Mouse (Mus musculus) kidney, embryonic 15.5 days (tissue): ENCODE results near the gene Apol10a. TPM values are rescaled to one million over a fixed set of nuclear protein-coding genes. Genes with fewer than 3 reads are reported as not detected.
"Not testable (repeated sequence)": the region's sequence is repeated elsewhere in the genome, so short reads cannot be mapped to it uniquely, and the experiment has no call there.

Source experiments
- ATAC-seq: fragments of 200-750 bp; cut with Nextera tagmentation; replicated peaks from 2 replicates; pipeline ENCODE4 v1.8.0; 2017; ENCODE audit warnings: moderate TSS enrichment; ENCODE audit not compliant: low FRiP score
- H3K27ac ChIP-seq: fragments of 300-500 bp; sonication (generic); 2 replicates; pipeline ENCODE4 v1.5.1; 2015; ENCODE audit warnings: mild to moderate bottlenecking, inconsistent platforms
- H3K27me3 ChIP-seq: fragments of 300-500 bp; sonication (generic); 2 replicates; pipeline ENCODE4 v1.6.1; 2015; ENCODE audit warnings: inconsistent platforms
- H3K36me3 ChIP-seq: fragments of 300-500 bp; sonication (generic); 2 replicates; pipeline ENCODE4 v1.6.1; 2015; ENCODE audit warnings: inconsistent platforms
- H3K4me1 ChIP-seq: fragments of 300-500 bp; sonication (generic); 2 replicates; pipeline ENCODE4 v1.6.1; 2015; ENCODE audit warnings: inconsistent platforms
- H3K4me2 ChIP-seq: fragments of 300-500 bp; sonication (generic); 2 replicates; pipeline ENCODE4 v1.6.1; 2015; ENCODE audit warnings: moderate library complexity, mild to moderate bottlenecking, inconsistent platforms
- H3K4me3 ChIP-seq: fragments of 300-500 bp; sonication (generic); replicated peaks from 2 replicates; pipeline ENCODE4 v1.5.1; 2015; ENCODE audit warnings: mild to moderate bottlenecking, inconsistent platforms
- H3K9ac ChIP-seq: fragments of 300-500 bp; sonication (generic); 2 replicates; pipeline ENCODE4 v1.6.1; 2015; ENCODE audit warnings: mild to moderate bottlenecking, inconsistent platforms
- H3K9me3 ChIP-seq: fragments of 300-500 bp; sonication (generic); replicated peaks from 2 replicates; pipeline ENCODE4 v1.6.1; 2016; ENCODE audit warnings: inconsistent platforms
- WGBS: fragments of 180-500 bp; shearing (Covaris S2); methylation state at CpG from one replicate; pipeline ENCODE4 v1.1.7; 2015; ENCODE audit warnings: mixed read lengths; 5-methylcytosine and 5-hydroxymethylcytosine counted together
- polyA plus RNA-seq: library from polyadenylated mRNA; unstranded; fragments of >200 nt; fragmentation: Nextera tagmentation; extraction: Ambion mirVana; gene quantifications from 2 replicates; pipeline ENCODE4 v1.2.1, GENCODE M21; 2015

Gene Apol10a
- not detected in 2 replicates for polyA plus RNA-seq

- not testable (repeated sequence) for ATAC-seq, H3K4me3 ChIP-seq, H3K4me1 ChIP-seq, H3K36me3 ChIP-seq, H3K9me3 ChIP-seq, H3K9ac ChIP-seq, H3K4me2 ChIP-seq, H3K27ac ChIP-seq, H3K27me3 ChIP-seq
- 85% methylated on average over 2 of the region's 2 CpGs for WGBS
Measured at GRCm38 (mm10) chr15:77476693-77477092, at the start of gene Apol10a. TSS of gene Apol10a (plus strand) at chr15:77477047.

GRCm38 (mm10) chr15:77428690-77429448 lies 48.0 kb upstream of the Apol10a start:
- H3K27me3 ChIP-seq, H3K4me2 ChIP-seq, ATAC-seq, H3K4me3 ChIP-seq, H3K9me3 ChIP-seq, H3K27ac ChIP-seq, H3K36me3 ChIP-seq, H3K9ac ChIP-seq, H3K4me1 ChIP-seq: not testable (repeated sequence)
- WGBS, result 72% methylated on average over 9 of the region's 10 CpGs

GRCm38 (mm10) chr15:77444746-77445145 lies 32.1 kb upstream of the Apol10a start:
- H3K9me3 ChIP-seq, ATAC-seq, H3K4me2 ChIP-seq, H3K9ac ChIP-seq, H3K4me3 ChIP-seq, H3K4me1 ChIP-seq, H3K36me3 ChIP-seq, H3K27ac ChIP-seq, H3K27me3 ChIP-seq: not testable (repeated sequence)
- WGBS, result 84% methylated on average over 8 of the region's 8 CpGs

- H3K9ac ChIP-seq, H3K9me3 ChIP-seq, H3K4me3 ChIP-seq, H3K36me3 ChIP-seq, ATAC-seq, H3K27me3 ChIP-seq, H3K4me1 ChIP-seq, H3K27ac ChIP-seq, H3K4me2 ChIP-seq: not testable (repeated sequence)
- WGBS, result 76% methylated on average over 1 of the region's 1 CpGs
Measured at GRCm38 (mm10) chr15:77445668-77446067, 31.2 kb upstream of the Apol10a start.

- H3K9ac ChIP-seq, ATAC-seq, H3K4me2 ChIP-seq, H3K4me1 ChIP-seq, H3K4me3 ChIP-seq, H3K27ac ChIP-seq, H3K36me3 ChIP-seq, H3K9me3 ChIP-seq, H3K27me3 ChIP-seq: not testable (repeated sequence)
- WGBS, result 89% methylated on average over 2 of the region's 2 CpGs
Measured at GRCm38 (mm10) chr15:77447392-77447791, 29.5 kb upstream of the Apol10a start, which contains the start of gene Apol7b. TSS of gene Apol7b (minus strand) at chr15:77447492.

- not testable (repeated sequence) for H3K27ac ChIP-seq, H3K4me1 ChIP-seq, H3K9ac ChIP-seq, H3K36me3 ChIP-seq, H3K4me2 ChIP-seq, H3K9me3 ChIP-seq, ATAC-seq, H3K27me3 ChIP-seq, H3K4me3 ChIP-seq
- 57% methylated on average over 10 of the region's 10 CpGs for WGBS
Measured at GRCm38 (mm10) chr15:77449927-77450326, 26.9 kb upstream of the Apol10a start.

GRCm38 (mm10) chr15:77474699-77475390 lies 2.0 kb upstream of the Apol10a start:
- not testable (repeated sequence) for H3K9ac ChIP-seq, H3K27ac ChIP-seq, H3K4me3 ChIP-seq, H3K9me3 ChIP-seq, H3K4me2 ChIP-seq, ATAC-seq, H3K27me3 ChIP-seq, H3K4me1 ChIP-seq, H3K36me3 ChIP-seq
- 27% methylated on average over 7 of the region's 7 CpGs for WGBS

- H3K27me3 ChIP-seq, result no peaks in the 10 kb centered on the region
- H3K27ac ChIP-seq, result no peak overlapping the region
- no peaks in the 10 kb centered on the region for H3K36me3 ChIP-seq
- no peak overlapping the region for H3K4me3 ChIP-seq
- no peaks in the 10 kb centered on the region for H3K4me1 ChIP-seq
- WGBS, result 77% methylated on average over 4 of the region's 4 CpGs
- H3K4me2 ChIP-seq, result no peak overlapping the region
- H3K9ac ChIP-seq, result no peak overlapping the region
- ATAC-seq, result no peak
- no peaks in the 10 kb centered on the region for H3K9me3 ChIP-seq
Measured at GRCm38 (mm10) chr15:77482140-77482794, 5.4 kb downstream of the Apol10a start.

GRCm38 (mm10) chr15:77493181-77493580 lies 16.3 kb downstream of the Apol10a start:
- not testable (repeated sequence) for H3K36me3 ChIP-seq, H3K4me2 ChIP-seq, H3K4me3 ChIP-seq, ATAC-seq, H3K4me1 ChIP-seq, H3K27ac ChIP-seq, H3K9me3 ChIP-seq, H3K27me3 ChIP-seq, H3K9ac ChIP-seq
- no CpG with 5 or more reads among the region's 1 CpGs for WGBS

- not testable (repeated sequence) for H3K27me3 ChIP-seq, H3K4me1 ChIP-seq, H3K9me3 ChIP-seq, ATAC-seq, H3K4me2 ChIP-seq, H3K27ac ChIP-seq, H3K4me3 ChIP-seq, H3K36me3 ChIP-seq, H3K9ac ChIP-seq
- 48% methylated on average over 1 of the region's 1 CpGs for WGBS
Measured at GRCm38 (mm10) chr15:77494694-77495093, 17.8 kb downstream of the Apol10a start.

GRCm38 (mm10) chr15:77507966-77508365 lies 31.1 kb downstream of the Apol10a start, which contains the start of gene Apol11a:
TSS of gene Apol11a (plus strand) at chr15:77508271.
- not testable (repeated sequence) for ATAC-seq, H3K27me3 ChIP-seq, H3K36me3 ChIP-seq, H3K9ac ChIP-seq, H3K4me2 ChIP-seq, H3K4me1 ChIP-seq, H3K27ac ChIP-seq, H3K4me3 ChIP-seq, H3K9me3 ChIP-seq

GRCm38 (mm10) chr15:77520596-77520995 lies 43.7 kb downstream of the Apol10a start:
- not testable (repeated sequence) for H3K36me3 ChIP-seq, H3K9me3 ChIP-seq, H3K27me3 ChIP-seq, H3K27ac ChIP-seq, H3K4me2 ChIP-seq, H3K9ac ChIP-seq, ATAC-seq, H3K4me1 ChIP-seq, H3K4me3 ChIP-seq
- 66% methylated on average over 4 of the region's 4 CpGs for WGBS
